Mouse (Mus musculus) heart, adult 8-10 months (tissue): Measurements from ENCODE around the gene Edem3. TPM values are rescaled to one million over a fixed set of nuclear protein-coding genes. Genes with fewer than 3 reads are reported as not detected.
"Not testable (repeated sequence)": the region's sequence is repeated elsewhere in the genome, so short reads cannot be mapped to it uniquely, and the experiment has no call there.

Source experiments
- DNase-seq: peaks from one replicate; pipeline ENCODE4 v3.0.0; 2022; ENCODE audit warnings: low spot score
- total RNA-seq, 4 experiments: library from RNA; stranded (reverse); gene quantifications; 2 replicates each; pipeline ENCODE4 v1.2.4; 2022

Gene Edem3
- total RNA-seq, 4 experiments from 2014 or later: 16.4 to 20.7 (median 19.7) TPM

DNA sequence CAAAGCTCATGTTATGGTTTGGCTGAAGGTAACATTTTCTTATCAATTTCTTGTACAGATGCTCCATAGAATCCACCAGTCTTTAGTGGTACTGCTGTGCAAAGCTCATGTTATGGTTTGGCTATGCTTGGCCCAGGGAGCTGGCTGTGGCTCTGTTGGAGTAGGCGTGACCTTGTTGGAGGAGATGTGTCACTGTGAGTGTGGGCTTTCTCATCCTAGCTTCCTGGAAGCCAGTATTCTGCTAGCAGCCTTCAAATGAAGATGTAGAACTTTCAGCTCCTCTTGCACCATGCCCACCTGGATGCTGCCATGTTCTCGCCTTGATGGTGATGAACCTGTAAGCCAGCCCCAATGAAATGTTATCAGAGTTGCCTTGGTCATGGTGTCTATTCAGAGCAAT lies 5.3 kb upstream of the Edem3 start:
- not testable (repeated sequence) for DNase-seq

DNA sequence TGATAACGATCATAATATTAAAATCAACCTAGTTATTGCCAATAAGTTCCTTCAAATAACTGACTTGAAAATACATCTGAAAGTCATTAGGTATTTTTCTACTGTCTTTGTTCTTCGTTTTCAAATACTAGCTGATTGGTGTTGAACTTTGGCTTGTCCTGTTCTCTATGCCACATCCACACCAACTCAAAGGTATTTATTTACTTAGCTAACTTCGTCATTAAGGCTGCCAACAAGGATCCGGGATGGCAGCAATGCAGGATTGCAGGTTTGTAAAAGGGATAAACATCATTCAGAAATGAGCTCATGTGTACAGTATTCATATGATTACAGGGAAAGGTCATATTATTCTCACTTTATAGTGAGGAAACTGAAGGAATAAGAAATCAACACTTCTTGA lies 2.2 kb upstream of the Edem3 start:
- no peak for DNase-seq

- DNase-seq: no peak
Measured at GRCm38 (mm10) chr1:151753374-151753929, 1.7 kb upstream of the Edem3 start.

DNA sequence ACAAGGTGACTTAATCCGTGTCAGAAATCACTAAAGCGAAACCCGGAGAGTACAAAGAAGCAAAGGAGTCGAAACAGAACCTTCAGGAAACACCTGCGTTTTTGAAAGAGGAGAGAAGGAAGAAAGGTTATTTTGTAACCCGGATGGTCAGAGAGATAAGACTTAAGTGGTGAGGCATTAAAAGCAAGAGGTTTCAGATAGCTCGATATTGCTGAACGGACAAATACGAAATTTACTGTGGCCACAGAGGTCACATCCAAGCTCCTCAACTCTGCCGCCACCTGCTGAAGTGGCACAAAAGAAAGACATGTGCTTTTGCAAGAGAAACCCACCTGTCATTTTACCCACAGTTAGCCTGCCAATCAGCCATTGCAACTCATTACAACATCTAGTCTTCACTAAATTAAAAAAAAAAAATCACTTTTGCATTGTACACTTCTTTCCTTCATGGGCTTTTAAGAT lies 1.1 kb upstream of the Edem3 start:
- no peak for DNase-seq

DNA sequence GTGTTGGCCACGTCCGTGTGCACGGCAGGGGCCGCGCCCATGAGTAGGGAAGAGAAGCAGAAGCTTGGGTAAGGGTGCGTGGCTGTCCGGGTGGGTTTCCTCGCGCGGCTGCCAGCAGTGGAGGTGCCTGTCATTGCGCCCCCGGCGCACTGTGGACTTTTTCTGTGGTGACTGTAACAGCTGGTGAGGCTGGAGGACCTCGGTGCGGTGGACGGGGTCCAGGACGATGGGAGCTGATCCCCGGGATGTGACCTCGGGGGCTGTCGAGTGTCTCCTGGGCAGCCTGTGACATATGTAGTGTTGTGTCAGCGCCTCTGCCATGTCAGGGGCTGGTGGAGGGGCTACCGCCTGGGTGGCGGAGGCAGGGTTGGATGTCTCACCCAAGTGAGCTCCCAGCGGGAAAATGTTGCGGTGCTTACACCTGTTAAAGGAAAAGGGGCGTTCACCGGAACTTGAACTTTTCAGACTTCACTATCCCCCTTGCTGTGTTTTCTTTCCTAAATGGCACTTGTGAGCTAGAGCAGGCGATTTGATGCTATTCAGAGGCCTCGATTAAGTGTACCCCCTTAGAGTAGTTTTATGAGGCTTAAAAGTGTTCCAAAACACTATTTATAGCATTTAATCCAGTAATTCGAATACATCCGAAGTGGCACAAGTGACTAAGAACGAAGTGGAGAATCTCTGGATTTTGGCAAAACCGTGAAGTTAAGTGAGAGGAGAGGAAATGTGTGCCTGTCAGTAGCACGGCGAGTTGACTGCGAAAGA lies 671 bp downstream of the Edem3 start:
- DNase-seq: no peak

- DNase-seq: no peak
Measured at GRCm38 (mm10) chr1:151756425-151756728, 1.2 kb downstream of the Edem3 start.

DNA sequence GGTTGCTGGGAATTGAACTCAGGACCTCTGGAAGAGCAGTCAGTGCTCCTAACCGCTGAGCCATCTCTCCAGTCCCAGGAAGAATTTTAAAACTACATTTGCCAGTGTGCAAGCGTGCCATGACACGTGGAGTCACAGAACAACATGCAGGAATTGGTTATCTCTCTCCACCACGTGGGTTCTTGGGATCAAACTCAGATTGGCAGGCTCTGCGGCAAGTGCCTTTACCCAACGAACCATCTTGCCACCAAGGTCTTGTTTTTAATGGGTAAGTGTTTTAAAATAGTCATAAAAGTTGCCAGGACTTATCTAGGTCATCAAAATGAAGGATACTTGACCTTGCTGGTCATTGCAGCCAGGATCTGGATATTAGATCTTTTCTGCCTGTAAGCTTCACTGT lies 3.1 kb downstream of the Edem3 start:
- DNase-seq: no peak

- DNase-seq: no peak
Measured at GRCm38 (mm10) chr1:151758991-151759390, 3.8 kb downstream of the Edem3 start.

DNA sequence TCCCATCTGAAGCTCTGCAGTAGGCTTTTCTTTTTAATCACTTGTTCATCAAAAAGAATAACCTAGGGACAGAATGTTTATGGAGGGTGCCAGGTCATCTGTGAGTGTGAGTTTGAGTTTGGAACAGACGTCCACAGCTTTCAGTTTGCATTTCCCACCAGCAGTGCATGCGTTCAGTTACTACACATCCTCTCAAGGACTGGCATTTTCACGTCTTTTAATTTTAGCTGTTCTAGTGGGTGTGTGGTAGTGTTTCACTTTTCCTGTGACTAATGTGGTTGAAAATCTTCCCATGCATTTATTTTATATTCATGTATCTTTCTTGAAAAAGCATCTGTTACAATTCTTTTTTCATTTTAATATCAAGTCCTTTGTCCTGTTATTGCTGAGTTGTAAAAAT lies 9.1 kb downstream of the Edem3 start:
- no peak for DNase-seq

DNA sequence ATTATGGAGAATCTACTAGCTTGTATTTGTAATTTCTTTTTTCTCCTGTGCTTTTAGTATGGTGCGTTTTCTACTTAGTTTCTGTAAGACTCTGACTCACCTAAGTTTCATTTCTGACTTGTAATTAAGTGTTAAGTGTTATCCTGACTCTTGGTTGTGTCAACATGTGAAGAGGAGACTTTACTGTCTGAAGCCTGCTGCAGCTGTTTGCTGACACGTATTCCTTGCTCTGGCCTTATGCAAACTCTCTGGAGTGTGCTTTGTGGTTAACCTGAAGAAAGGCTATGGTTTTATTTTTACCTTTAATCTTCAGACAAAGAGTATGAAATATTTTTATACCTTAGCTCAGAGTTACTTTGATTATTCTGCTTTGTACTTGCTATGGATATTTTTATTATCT lies 11.0 kb downstream of the Edem3 start:
- DNase-seq: no peak

DNA sequence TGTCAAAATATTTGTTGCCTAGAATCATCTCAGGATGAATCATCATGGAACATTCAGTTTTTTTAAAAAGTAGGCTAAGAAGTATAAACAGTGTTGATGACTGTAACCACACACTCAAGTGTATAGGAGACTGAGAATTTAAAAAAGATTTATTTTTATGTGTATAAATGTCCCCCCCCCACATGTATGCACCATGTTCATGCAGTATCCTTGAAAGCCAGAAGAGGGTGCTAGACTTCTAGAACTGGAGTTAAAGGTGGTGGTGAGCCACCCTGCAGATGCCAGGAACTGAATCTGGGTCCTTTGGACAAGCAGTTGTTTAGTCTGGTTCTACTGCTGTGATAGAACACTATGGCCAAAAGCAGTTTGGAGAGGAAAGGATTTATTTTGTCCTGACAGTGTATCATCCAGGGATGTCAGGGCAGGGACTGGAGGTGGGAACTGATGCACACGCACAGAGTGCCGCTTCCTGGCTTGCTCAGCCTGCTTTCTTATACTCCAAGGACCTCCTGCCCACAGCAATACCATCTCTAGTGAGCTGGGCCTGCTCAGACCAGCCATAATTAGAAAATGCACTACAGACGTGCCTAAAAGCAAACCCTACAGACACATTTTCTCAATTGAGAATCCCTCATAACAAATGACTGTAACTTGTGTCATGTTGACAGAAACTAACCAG lies 11.9 kb downstream of the Edem3 start:
- DNase-seq: no peak

DNA sequence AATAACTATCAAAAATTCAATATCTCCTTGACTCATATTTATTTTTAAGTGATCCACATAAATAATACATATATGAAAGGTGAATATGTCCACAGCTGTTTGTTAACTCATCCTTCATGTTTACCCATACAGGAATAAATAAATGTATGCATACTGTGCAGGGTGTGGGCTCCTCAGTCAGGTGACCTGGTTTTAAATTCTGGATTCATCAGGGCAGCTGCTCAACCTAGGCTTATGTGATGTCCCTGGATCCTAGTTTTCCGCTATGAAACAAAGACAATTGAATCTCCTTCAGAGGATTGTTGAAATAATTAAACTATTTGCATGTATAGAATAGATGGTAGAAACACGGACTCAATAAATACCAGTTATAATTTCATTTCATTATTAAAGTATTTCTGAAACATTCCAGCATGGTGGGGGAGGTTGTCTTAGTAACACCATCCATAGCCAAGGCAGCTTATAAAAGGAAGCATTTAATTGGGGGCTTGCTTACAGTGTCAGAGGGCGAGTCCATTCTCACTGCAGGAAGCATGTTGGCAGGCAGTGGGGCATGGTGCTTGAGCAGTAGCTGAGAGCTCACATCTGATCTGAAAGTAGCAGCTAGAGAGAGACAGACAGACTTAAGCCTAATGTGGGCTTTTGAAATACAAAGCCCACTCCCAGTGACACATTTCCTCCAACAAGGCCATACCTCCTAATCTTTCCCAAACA lies 14.2 kb downstream of the Edem3 start:
- no peak for DNase-seq

DNA sequence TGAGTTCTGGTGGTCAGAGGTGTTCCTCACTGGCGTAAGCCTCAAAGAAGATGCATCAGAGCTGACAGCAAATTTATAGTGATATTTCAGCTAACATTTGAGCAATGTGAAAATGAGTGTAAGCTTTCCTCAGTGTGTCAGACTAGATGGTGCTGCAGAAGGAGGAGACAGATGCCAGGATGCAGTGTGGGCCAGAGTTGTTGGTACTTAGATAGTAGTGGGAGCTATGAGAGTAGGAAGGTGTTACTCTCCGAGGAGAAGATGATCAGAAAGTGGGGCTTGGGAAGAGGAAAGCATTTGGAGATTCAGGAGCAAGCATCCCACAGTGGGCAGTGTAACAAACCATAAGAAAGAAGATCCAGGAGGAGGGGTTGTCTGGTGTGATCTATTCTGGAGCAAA lies 22.4 kb downstream of the Edem3 start:
- DNase-seq: no peak

DNA sequence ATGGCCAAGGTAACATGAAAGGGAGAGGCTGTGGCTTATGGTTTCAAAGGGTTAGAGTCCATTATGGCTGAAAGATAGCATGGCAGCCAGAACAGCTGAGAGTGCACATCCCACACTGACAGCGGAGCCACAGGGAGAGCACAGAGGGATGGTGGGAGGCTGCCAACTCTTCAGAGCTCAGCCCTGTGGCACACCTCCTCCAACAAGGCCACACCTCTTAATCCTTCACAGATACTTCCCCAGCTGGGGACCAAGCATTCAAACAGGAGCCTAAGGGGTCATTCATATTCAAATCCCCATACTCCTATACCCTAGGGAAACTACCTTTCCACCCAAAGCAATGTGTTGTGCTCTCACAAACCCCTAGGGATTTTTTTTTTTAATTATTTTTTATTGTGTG lies 23.4 kb downstream of the Edem3 start:
- DNase-seq: no peak

DNA sequence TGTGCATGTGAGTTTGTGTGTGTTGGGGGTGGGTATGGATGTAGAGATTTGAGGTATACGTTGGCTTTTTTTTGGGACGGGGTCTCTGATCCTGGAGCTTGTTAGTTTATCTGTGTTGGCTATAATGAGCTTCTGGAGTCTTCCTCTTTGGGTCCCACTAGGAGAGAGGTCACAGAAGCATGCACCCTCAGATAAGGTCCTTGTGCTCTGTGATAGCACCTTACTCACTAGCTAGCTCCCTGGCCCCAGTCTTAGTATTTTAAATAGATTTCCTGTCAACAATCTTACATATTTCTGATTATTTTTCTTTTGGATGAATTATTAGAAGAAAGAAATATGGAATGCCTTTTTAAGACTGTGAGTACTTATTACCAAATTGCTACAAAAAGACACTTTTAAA lies 24.1 kb downstream of the Edem3 start:
- DNase-seq: no peak

DNA sequence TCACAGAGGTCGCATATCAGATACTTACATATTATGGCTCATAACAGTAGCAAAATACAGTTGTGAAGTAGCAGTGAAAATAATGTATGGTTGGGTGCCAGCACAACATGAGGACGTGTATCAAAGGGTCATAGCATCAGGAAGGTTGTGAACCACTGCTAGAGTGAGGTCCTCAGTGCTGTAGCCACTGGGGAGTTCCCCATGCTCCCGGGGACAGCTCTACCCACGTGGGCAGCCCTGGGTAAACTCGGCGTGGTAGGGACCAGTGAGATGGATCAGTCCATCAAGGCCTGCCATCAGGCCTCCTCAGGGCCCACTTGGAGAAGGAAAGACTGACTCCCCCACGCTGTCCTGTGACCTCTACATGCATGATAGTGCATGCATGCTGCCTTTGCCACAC lies 26.3 kb downstream of the Edem3 start:
- no peak for DNase-seq

DNA sequence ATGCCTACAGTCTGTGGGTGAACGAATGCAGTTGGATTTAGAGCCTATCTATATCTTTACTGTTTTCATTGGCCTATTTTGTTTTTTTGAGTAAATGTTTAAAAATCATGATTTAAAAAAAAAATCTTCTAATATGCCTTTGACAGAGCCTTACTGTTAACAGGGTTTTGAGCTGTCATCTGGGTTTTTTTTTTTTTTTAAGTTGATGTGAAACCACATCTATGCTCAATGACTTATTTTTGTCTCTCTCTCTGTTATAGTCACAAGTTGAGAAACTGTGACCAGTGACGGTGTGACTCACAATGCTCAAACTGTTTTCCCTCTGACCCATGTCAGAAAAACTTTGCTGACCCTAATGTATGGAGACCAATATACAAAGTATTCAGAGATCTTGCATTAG lies 28.2 kb downstream of the Edem3 start:
- DNase-seq: no peak

GRCm38 (mm10) chr1:151786406-151786805 lies 31.2 kb downstream of the Edem3 start:
- DNase-seq: no peak

DNA sequence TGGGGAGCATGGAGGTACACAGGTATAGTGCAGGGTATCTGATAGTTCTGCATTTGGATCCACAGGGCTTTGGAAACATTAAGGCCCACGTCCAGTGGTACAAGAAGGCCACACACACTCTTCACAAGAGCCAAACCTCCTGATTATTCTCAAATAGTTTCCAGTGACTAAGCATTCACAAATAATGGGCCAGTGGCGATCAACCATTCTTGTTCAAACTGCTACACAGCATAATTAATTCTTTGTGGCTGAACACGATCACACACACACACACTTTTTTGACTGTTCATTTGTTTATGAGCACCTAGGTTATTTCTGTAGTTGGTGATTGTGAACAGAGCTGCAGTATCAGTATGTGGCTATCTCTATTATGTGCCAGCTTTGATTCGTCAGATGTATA lies 34.0 kb downstream of the Edem3 start:
- no peak for DNase-seq

- DNase-seq: not testable (repeated sequence)
Measured at GRCm38 (mm10) chr1:151792076-151792475, 36.9 kb downstream of the Edem3 start.

- not testable (repeated sequence) for DNase-seq
Measured at GRCm38 (mm10) chr1:151802795-151803194, 47.6 kb downstream of the Edem3 start.

GRCm38 (mm10) chr1:151807286-151807685 lies 52.1 kb downstream of the Edem3 start:
- no peak for DNase-seq
